Mouse (Mus musculus) lung, adult 2 months (tissue): Measurements from ENCODE around the gene Mogat1. TPM values are rescaled to one million over a fixed set of nuclear protein-coding genes. Genes with fewer than 3 reads are reported as not detected.
"Not testable (repeated sequence)": the region's sequence is repeated elsewhere in the genome, so short reads cannot be mapped to it uniquely, and the experiment has no call there.

Experiments
- DNase-seq: peaks from one replicate; pipeline ENCODE4 v3.0.0; 2022
- H3K4me1 ChIP-seq: fragments of 200-500 bp; 2 replicates; pipeline ENCODE4 v1.6.1; 2011; ENCODE audit warnings: low read length; ENCODE audit not compliant: control insufficient read depth, insufficient read depth
- H3K4me3 ChIP-seq: fragments of 200-500 bp; replicated peaks from 2 replicates; pipeline ENCODE3; 2011; ENCODE audit warnings: low read depth, mild to moderate bottlenecking, control low read depth, low read length; ENCODE audit errors: extremely low read depth
- CTCF ChIP-seq: fragments of 200-500 bp; IDR thresholded peaks from 2 replicates; pipeline ENCODE4 v1.5.1; 2011; ENCODE audit warnings: mild to moderate bottlenecking, low read length, control low read depth; ENCODE audit not compliant: insufficient read depth
- POLR2A ChIP-seq: fragments of 200-500 bp; IDR thresholded peaks from 2 replicates; pipeline ENCODE4 v1.6.1; 2011; ENCODE audit warnings: low read depth, mild to moderate bottlenecking, control low read depth, low read length, borderline replicate concordance; ENCODE audit errors: extremely low read depth
- WGBS: fragments of 180-500 bp; shearing (Covaris S2); methylation state at CpG from one replicate; pipeline ENCODE4 v1.1.7; 2018; 5-methylcytosine and 5-hydroxymethylcytosine counted together
- polyA plus RNA-seq: library from polyadenylated mRNA; depleted of rRNA; stranded (reverse); fragments of >200 nt; gene quantifications from 2 replicates; pipeline ENCODE4 v1.2.3, GENCODE M21; 2012

Mogat1 gene
- polyA plus RNA-seq, 1 experiment: 1.2 TPM

- H3K4me1 ChIP-seq: no peaks in the 10 kb centered on the region
- no peak overlapping the region for H3K4me3 ChIP-seq
- TF ChIP-seq CTCF (no peak), POLR2A (no peak)
- no peak for DNase-seq
- 74% methylated on average over 9 of the region's 9 CpGs for WGBS
Measured at GRCm38 (mm10) chr1:78534428-78535150, 23.8 kb downstream of the Mogat1 start.

- peak; percentile 59 for DNase-seq
- peak; percentile 83 for TF ChIP-seq CTCF
- no peak for TF ChIP-seq POLR2A
- Histone ChIP-seq H3K4me1 (no peaks in the 10 kb centered on the region), H3K4me3 (no peak overlapping the region)
- 30% methylated on average over 19 of the region's 19 CpGs for WGBS
Measured at GRCm38 (mm10) chr1:78536310-78537164, 25.7 kb downstream of the Mogat1 start.

GRCm38 (mm10) chr1:78537494-78538010 is 26.8 kb downstream of the Mogat1 start:
- peak; percentile 14 for DNase-seq
- H3K4me1 ChIP-seq: no peaks in the 10 kb centered on the region
- WGBS: 15% methylated on average over 16 of the region's 16 CpGs
- H3K4me3 ChIP-seq: peak overlapping the region; percentile 36
- no peak for TF ChIP-seq POLR2A
- TF ChIP-seq CTCF: no peak

- no peak for TF ChIP-seq POLR2A
- no peak for TF ChIP-seq CTCF
- Histone ChIP-seq H3K4me3 (no peak overlapping the region), H3K4me1 (no peaks in the 10 kb centered on the region)
- 54% methylated on average over 5 of the region's 5 CpGs for WGBS
- no peak for DNase-seq
Measured at GRCm38 (mm10) chr1:78538396-78538795, 27.6 kb downstream of the Mogat1 start.

- DNase-seq: no peak
- no peak overlapping the region for H3K4me3 ChIP-seq
- no peak for TF ChIP-seq POLR2A
- no peak for TF ChIP-seq CTCF
- no peaks in the 10 kb centered on the region for H3K4me1 ChIP-seq
- WGBS: 71% methylated on average over 6 of the region's 6 CpGs
Measured at GRCm38 (mm10) chr1:78539166-78539565, 28.4 kb downstream of the Mogat1 start.

- 89% methylated on average over 1 of the region's 1 CpGs for WGBS
- not testable (repeated sequence) for H3K4me1 ChIP-seq, H3K4me3 ChIP-seq, DNase-seq
Measured at GRCm38 (mm10) chr1:78543631-78544030, 32.8 kb downstream of the Mogat1 start.

GRCm38 (mm10) chr1:78546258-78546657 is 35.5 kb downstream of the Mogat1 start:
- no peak for TF ChIP-seq CTCF
- no peak for TF ChIP-seq POLR2A

GRCm38 (mm10) chr1:78548961-78549360 is 38.2 kb downstream of the Mogat1 start:
- H3K4me1 ChIP-seq: no peaks in the 10 kb centered on the region
- DNase-seq: no peak
- TF ChIP-seq CTCF (no peak), POLR2A (no peak)
- 45% methylated on average over 6 of the region's 6 CpGs for WGBS
- H3K4me3 ChIP-seq: no peak overlapping the region

More at GRCm38 (mm10) chr1:78546258-78546657, 35.5 kb downstream of the Mogat1 start:
- H3K4me3 ChIP-seq: no peak overlapping the region
- H3K4me1 ChIP-seq: no peaks in the 10 kb centered on the region
- 68% methylated on average over 9 of the region's 9 CpGs for WGBS
- DNase-seq: no peak

- no peak for TF ChIP-seq CTCF
- no peak for TF ChIP-seq POLR2A
- Histone ChIP-seq H3K4me3 (no peak overlapping the region), H3K4me1 (no peaks in the 10 kb centered on the region)
- WGBS: 41% methylated on average over 8 of the region's 8 CpGs
- DNase-seq: no peak
Measured at GRCm38 (mm10) chr1:78554012-78554666, 43.3 kb downstream of the Mogat1 start.
